Mouse (Mus musculus) spleen, postnatal 14 days (tissue): ENCODE results near the gene Strn.
"Not testable (repeated sequence)": the region's sequence is repeated elsewhere in the genome, so short reads cannot be mapped to it uniquely, and the experiment has no call there.

Source experiments
- DNase-seq, 2 experiments: peaks; one replicate each; pipeline ENCODE4 v3.0.0; 2021 to 2022; ENCODE audit warnings: low spot score in 2 of 2

The Strn gene

DNA sequence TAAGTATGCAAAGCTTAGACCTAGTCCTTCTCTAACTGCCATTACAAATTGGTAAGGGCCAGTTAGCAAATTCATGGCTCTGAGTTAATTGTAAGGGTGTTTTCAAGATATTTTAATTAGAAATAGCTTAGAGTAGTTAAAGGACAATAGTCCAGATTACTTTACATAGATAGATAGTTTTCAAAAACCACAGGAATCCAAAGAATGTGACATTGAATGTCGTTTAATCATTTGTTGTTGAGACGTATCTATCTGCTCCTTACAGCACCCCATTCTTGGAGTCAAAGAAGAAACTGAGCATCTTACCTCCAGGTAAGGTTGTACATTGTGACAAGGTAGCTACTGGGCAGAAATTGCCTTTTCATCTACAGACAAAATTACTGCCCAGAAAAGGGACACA lies 26.7 kb downstream of the Strn start:
- DNase-seq, result no peak

DNA sequence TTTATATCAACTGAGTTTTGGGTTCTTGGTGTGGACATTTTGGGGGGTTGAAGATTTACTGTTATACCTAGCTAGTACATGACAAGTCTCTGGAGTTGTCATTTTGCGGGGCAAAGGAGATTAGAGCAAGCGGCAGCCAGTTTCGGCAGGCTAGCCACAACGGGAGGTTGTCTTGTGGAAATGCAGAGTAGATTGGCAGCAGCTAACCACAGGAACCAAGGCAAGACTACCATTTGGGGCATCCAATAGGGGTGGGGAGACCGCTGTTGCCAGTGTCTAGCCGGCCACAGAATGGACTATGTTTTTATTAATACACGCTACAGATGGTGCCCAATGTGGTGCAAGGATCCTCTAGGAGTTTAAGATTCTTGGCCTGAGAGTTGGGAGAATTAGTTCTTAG lies 28.6 kb downstream of the Strn start:
- no peak for DNase-seq

DNA sequence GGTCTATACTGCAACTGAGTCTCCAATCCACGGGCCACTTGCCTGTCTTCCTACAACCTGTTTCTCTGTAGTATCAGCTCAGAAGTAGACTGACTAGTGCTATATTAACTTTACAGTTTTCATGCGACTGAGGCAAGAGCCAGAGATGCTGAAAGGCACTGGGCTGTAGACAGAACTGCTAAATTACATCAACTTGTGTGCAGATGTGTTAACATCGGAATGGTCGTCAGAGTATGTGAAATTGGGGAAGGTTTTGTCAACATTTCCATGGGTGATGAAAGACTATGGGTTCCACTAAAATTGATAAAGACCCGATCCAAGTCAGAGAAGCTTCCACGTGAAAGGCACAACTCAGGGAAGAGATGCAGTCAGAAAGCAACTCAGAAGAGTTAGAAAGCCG lies 34.0 kb downstream of the Strn start:
- DNase-seq, result no peak

DNA sequence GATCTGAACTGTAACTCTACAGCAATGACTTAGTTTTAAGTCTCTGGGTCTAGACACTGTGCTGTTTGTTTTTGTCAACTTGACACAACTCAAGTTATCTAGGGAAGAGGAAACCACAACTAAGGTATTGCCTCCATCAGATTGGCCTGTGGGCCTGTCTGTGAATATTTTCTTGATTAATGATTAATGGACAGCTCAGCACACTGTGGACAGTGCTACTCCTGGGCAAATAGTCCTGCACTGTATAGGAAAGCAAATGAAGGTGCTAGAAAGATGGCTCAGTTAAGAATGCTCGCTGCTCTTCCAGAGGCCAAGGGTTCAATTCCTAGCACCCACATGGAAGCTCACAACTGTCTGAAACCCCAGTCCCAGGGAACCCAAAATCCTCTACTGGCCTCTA lies 38.0 kb downstream of the Strn start:
- DNase-seq, result no peak

DNA sequence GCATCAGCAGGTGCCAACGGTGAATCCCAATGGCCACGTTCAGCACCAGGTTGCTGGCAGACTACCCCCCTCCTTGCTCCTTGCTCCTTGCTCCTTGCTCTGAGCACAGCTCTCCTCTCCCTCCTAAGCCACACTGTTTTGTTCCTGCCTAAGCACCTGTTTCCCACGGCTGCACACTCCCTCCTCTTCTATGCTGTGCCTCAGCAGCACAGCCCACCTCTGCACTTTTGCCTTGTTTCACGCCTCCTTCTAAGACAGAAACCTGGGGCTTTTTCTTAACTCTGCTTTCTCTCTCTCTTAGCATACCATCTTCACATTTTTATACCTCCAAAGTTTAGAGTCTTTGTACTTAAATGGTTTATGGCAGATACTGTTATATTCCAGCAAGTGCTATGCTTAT lies 39.5 kb downstream of the Strn start:
- DNase-seq, result no peak

DNA sequence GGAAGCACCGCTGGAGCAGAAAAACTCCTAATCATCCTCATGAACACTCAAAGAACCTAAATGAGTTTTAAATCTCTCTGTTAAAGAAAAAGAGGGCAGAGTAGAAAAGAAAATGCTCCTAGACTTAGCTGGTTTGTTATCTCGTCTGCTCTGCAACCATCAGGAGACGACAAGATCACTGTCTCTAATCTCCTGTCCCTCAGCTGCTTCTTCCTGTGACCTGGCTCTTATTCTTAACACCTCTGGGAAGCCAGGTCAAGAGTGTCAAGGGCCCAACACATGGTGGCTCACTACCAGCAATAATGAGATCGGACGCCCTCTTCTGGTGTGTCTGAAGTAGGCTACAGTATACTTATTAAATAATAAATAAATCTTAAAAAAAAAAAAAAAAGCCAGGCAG lies 40.1 kb downstream of the Strn start:
- no peak for DNase-seq

DNA sequence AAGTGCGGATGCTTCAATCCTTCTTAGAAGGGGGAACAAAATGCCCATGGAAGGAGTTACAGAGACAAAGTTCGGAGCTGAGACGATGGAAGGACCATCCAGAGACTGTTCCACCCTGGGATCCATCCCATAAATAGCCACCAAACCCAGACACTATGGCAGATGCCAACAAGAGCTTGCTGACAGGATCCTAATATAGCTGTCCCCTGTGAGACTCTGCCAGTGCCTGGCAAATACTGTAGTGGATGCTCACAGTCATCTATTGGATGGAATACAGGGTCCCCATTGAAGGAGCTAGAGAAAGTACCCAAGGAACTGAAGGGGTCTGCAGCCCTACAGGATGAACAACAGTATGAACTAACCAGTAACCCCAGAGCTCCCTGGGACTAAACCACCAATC lies 47.8 kb downstream of the Strn start:
- not testable (repeated sequence) for DNase-seq

DNA sequence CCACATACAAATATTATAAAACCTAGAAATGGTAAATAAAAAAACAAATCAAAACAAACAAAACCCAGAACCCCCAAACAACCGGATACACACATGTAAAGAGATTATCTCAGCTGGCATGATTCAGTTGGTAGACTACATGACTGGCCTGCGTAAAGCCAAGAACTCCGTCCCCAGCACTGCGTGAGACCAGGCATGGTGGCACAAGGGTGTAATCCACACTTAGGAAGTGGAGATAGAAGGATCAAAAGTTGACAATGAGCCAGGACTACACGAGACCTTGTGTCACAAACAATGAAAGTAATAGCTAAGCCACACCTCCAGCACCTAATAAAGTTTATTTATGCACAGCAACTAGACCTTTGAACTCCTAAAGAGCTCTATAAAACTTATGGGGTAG lies 49.0 kb downstream of the Strn start:
- DNase-seq, result no peak

DNA sequence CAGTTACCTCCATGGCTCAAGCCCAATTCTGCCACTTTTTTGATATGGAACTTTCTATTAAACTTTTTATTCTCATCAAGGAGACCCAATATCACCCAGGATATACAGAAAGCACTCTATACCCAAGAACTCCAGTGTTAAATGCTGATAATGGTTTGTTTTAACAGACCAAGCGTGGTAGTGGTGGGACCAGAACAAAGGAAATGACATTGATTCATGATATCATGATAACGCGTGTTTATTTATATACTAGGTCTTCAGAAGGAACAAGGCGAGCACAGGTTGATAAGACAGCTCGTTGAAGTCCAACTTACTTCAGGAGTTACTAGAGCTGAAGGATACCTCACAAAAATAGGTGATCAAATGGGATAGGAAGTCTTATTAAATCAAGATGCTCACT lies 52.0 kb downstream of the Strn start:
- DNase-seq, result no peak

DNA sequence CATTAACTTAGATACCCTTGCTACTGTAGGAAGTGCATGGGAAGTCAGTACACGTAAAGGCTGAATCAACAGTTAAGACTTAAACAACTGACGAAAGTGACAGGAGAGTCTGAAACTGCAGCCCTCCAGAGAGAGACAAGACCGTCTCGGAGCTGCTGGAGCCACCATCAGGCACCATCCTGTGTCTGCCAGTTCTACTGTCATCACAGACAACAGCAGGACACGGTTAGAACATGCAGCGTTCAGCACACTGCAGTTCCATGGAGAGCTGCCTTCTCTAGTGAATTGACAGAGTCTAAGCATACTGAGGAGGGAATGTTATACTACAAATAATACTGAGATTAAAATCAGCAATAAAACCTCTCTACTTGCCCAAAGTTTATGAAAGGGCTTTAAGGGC lies 54.6 kb downstream of the Strn start:
- DNase-seq, result no peak

DNA sequence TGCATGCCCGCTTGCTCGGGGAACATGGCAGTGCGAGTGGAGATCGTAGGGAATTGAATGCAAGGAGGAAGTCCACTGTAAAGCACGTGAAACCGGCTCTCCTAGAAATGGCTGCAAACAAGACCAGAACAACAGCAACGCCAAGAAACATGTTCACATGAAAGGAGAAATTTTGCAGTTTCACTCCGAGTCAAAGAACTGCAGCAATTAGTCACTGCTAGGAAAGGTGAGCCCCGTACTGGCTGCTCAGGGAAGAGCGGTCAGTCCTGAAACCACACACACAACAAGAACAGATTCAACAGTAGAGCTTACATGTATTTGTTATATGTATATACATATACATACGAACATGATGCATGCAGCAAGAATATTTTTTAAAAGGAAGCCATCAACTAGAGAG lies 57.5 kb downstream of the Strn start:
- DNase-seq, result no peak

DNA sequence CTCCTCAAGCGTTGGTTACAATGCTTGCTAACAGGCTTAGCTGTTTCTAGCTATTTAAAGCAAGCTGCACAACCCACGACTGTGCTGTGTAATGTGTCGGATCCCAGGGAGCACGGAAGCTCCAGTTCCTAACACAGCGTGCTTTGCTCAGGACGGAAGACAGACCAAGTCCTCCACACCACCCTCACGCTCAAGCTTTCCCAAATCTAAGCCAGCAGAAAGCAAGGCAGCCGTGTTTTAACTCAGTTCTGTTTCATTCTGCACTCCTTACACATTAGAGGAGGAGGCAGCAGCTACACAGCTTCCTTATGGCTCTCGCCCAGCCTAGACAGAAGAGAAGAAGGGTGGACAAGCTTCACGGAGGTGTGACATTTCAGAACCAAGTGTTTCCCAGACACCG lies 60.2 kb downstream of the Strn start:
- no peak for DNase-seq

DNA sequence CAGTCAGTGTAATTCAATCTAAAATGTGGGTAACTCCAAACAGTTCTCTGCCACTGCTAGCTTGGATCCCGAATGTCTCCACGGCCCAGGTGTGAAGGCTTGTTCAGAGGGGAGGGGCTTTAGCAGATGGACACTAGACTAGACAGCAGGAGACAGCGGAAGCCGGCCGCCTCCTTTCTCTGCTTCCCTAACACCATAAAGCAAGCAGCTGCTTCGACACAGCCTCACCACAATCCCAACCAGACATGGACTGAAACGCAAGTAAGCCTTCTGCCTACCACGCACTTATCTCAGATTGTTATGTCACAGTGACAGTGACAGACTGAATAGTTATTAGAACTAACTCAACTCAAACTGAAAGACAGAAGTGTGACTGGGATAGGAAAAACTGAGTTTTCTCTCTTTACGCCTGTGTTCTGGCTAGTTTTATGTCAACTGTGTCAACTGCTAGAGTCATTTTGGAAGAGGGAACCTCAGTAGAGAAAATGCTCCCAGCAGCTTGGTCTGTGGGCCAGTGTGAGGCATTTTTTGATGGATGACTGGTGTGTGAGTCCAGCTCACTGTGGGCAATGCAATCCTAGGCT lies 71.9 kb downstream of the Strn start:
- DNase-seq, result no peak

DNA sequence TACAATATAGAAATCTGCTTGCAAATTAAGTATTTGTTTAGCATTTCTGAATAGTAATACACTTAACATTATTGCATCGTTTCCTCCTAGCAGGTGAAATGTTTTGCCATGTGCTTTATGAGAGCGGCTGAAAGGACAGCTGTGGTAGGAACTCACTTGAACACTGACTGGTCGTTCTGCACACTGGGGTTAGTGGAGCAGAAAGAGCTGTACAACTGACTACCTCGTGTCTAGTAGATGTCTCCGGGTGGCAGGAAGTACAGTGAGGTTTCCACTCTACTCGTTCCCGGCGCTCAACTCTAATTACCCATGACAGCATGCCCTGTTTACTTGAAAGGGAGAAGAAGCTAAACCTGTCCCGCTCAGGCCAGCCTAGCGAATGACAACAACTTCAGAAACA lies 82.2 kb downstream of the Strn start:
- DNase-seq, result no peak

DNA sequence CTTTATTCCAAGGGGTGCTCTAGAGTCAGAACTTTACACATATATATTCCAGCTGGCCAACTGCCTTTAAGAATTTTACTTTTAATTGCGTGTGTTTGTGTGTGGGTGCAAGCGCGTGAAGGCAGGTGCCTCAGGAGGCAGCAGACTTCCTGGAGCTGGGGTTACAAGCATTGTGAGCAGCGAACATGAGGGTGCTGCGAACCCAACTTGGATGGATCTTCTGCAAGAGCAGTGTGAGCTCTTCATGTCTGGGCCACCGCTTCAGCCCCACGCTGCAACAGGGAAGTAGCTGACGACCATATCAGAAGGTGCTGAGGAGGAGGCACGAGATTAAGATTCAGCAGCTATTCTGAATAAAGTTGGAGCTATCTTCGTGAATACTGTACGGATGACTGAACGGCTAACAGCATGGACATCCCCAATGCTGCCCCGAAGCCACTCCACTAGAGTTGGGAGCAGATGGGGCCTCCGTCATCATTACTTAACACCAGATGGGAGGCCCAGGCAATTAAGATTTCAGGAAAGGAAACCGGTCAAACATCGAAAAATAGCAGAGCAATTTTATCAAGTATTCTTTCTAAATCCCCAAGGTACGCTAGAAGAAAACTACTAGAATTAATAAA lies 93.0 kb downstream of the Strn start:
- no peak for DNase-seq

DNA sequence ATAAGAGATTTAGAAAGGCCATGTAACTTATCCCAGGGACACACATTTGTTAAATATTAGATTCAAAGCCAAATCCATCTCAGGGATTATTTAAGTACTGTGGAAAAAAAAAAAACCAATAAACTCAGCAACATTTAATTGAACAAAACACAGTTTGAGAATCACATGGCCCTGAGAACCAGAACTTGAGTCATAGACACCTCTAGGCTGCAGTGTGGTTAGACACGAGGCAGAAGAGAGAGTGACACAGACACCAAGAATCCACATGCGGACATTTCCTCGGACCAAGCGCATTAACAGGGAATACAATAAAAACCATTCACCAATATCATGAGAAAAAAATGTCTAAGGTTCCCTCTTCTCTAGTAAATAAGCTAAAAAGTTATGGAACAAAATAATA lies 94.7 kb downstream of the Strn start:
- DNase-seq, result no peak

DNA sequence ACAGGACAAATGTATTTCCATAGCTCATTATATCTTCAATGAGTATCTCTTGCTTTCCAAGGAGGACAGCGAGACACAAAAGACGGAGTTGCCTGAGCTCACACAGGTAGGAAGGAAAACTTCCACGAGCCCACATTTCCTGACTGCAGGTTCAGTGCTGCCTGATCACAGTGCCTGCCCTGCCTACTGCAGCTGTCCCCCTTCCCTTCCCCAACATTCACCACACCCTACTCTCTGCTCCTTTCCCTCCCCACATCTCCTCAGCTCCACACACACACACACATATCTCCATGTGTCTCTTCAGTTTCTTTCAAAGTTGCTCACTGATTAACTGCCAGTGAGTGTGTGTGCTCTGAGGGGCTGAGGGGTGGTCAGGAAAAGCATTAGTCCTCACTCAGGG lies 96.6 kb downstream of the Strn start:
- no peak for DNase-seq

DNA sequence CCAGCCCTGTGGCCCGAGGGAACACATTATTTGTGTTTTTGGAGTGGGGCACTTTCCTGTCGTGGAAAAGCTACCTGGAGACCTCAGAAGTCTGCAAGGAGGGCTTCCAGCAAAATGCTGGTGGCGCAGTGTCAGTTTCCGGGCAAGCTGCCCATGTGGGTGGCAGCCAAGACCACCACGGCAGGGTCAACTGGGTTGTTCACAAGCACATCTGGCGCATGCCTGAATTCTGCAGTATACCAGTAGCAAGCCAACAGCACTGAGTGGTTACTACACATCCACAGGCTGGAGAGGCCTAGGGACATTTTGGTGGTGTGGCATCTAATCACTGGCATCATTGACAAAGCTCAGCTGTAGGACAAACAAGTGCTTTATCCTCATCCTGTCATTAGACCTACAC lies 97.9 kb downstream of the Strn start:
- DNase-seq, result no peak

DNA sequence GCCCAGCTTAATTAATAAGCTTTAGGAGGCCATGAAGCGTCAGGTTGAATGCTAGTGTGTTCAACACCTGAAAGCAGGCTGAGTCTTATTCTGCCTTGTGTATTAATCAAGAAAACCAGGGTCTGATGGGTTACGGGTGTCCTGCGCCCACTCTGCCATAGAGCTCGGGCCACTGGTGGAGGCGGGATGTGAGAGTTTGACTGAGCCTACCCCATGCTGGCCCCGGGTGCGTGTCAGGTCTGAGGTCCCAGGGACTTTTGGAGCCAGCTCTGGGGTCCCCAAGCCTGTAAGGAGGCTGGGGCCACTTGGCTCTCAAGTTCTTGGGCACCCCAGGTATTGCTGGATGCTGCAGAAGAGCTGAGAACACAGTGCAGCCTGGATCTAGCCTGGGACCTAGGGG lies 99.9 kb downstream of the Strn start:
- no peak for DNase-seq

DNA sequence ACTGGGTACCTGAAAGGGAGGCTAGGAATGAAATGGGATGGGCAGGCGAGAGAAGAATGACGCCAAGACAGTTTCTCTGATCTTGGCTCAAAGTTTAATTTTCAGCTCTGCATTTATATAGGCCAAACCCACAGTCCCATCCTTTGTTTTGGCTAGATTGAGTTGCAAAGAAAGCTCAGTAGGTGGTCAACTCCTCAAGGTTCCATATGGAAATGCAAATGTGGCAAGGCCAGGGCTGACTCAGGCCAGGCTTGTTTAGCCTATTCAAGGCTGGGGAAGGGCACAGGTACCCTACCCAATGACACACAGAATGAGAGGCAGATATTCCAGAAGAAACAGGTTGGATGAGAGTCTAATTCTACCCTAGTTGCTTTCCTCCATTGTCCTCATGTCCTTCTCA lies 101.4 kb downstream of the Strn start:
- DNase-seq, result no peak

DNA sequence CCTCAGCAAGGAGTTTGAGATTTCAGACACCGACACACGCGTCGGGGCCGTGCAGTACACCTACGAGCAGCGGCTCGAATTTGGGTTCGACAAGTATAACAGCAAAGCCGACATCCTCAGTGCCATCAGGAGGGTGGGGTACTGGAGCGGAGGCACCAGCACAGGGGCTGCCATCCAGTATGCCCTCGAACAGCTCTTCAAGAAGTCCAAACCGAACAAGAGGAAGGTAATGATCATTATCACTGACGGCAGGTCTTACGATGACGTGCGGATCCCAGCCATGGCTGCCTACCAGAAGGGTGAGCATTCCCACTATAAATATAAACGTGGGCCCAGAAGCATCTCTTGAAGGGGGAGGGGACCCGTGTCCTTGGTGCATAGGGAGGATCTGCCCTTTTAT lies 112.1 kb downstream of the Strn start:
- DNase-seq, result no peak

DNA sequence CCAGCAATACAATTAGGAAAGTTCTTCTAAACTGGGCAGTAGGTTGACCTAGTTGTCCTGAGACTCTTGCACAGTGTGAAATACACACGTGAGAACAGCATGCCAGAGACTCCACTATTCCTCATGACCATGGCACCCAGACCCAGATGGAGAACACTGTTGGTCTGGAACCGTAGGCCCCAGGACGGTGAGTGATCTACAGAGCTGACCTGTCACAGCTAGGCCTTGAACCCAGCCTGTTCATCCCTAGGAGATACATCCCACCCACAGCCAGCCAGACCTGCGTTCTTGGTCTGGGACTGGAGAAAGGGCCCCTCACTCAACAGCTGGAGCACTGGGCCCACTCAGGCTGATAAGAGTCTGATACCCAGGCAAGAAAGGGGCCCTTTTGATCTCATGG lies 115.1 kb downstream of the Strn start:
- no peak for DNase-seq

DNA sequence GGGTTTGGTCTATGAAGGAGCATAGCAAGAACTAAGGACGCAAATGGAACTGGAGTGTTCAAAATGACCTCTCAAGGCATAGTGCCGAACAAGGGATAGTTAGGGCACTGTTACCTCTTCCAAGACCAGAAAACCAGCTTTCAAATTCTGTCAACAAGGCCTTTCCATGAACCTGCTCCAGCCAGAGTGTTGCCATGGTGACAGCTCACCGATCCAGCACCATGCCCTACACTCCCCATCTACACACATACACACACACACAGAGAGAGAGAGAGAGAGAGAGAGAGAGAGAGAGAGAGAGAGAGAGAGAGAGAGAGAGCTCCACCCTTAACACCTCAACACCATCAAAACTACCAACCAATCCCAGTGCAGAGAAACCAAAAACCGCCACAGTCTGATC lies 116.3 kb downstream of the Strn start:
- DNase-seq, result no peak

DNA sequence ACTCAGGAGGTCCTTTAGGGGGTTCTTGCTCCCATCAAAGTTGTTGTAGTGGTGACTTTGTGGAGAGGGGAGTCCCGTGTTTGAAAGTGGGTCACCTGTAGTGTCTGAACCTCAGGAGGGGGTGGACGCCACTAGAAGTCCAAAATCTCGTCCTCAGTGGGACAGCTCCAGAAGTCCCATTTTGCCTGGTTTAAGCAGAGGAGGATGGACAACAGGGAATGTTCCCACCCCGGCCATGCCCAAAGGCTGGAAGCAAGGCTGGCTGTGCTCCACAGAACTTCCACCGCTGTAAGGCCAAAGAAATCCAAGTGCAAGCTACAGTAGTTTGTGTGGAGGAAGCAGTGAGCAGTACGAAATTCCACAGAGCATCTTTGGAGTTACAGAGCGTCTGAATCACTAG lies 117.0 kb downstream of the Strn start:
- DNase-seq, result no peak
